Mouse (Mus musculus): Measurements from ENCODE around the gene Rbms3. TPM values are rescaled to one million over a fixed set of nuclear protein-coding genes. Genes with fewer than 3 reads are reported as not detected.

Rbms3 gene
- polyA plus RNA-seq, 1 experiment from 2014 or later: 13.1 TPM

- ATAC-seq: no peak
- 47% methylated on average over 3 of the region's 3 CpGs for WGBS
Measured at GRCm38 (mm10) chr9:117413181-117413580, 216.5 kb downstream of the Rbms3 start.

DNA sequence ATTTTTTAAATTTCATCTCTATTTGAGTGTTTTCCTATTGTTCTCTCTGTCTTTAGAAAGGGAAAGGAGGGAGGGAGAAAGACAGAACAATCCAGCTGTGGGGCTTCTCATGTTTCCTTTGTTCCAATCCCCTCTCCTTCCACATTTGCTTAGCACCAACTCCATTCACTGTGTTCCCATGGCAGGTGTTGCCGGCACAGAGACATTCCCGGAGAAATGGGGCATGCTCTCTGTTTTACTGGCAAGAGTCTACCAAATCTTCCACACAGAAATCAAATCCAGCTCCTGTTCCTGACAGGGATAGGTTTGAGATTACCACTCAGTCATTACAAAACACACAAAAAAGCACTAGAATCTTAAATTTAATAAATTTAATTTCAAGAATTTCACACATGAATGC, 217.1 kb downstream of the Rbms3 start:
- no peak overlapping the region for H3K9ac ChIP-seq (ENCODE audit: low read depth, low read length)
- TF ChIP-seq CTCF (IDR thresholded peaks at IDR 0.05; ENCODE audit: low read depth): no peak
- WGBS: 59% methylated on average over 2 of the region's 2 CpGs
- H3K9me3 ChIP-seq (ENCODE audit: control insufficient read depth): no peaks in the 10 kb centered on the region
- no peaks in the 10 kb centered on the region for H3K4me1 ChIP-seq (replicated peaks; ENCODE audit: control insufficient read depth, insufficient read depth, low read length)
- H3K4me2 ChIP-seq (replicated peaks; ENCODE audit: low read depth): no peak overlapping the region
- H3K36me3 ChIP-seq (ENCODE audit: control insufficient read depth, insufficient read depth): no peaks in the 10 kb centered on the region
- no peaks in the 10 kb centered on the region for H3K27me3 ChIP-seq (replicated peaks; ENCODE audit: control insufficient read depth, insufficient read depth, low read length)
- no peak overlapping the region for H3K27ac ChIP-seq (ENCODE audit: low read depth, low read length)
- no peak overlapping the region for H3K4me3 ChIP-seq (ENCODE audit: low read depth, low read length)
- no peak for ATAC-seq

More at GRCm38 (mm10) chr9:117413181-117413580, 216.5 kb downstream of the Rbms3 start:
- no peak for TF ChIP-seq CTCF (IDR thresholded peaks at IDR 0.05; ENCODE audit: low read depth)
- no peaks in the 10 kb centered on the region for H3K4me1 ChIP-seq (replicated peaks; ENCODE audit: control insufficient read depth, insufficient read depth, low read length)
- no peak overlapping the region for H3K4me2 ChIP-seq (replicated peaks; ENCODE audit: low read depth)
- no peaks in the 10 kb centered on the region for H3K36me3 ChIP-seq (ENCODE audit: control insufficient read depth, insufficient read depth)
- no peak overlapping the region for H3K9ac ChIP-seq (ENCODE audit: low read depth, low read length)
- no peaks in the 10 kb centered on the region for H3K9me3 ChIP-seq (ENCODE audit: control insufficient read depth)
- H3K27me3 ChIP-seq (replicated peaks; ENCODE audit: control insufficient read depth, insufficient read depth, low read length): no peaks in the 10 kb centered on the region
- H3K27ac ChIP-seq (ENCODE audit: low read depth, low read length): no peak overlapping the region
- H3K4me3 ChIP-seq (ENCODE audit: low read depth, low read length): no peak overlapping the region

GRCm38 (mm10) chr9:117404621-117405020, 225.1 kb downstream of the Rbms3 start:
- Histone ChIP-seq H3K4me3 (ENCODE audit: low read depth, low read length) (no peak overlapping the region), H3K4me2 (replicated peaks; ENCODE audit: low read depth) (no peak overlapping the region), H3K27me3 (replicated peaks; ENCODE audit: control insufficient read depth, insufficient read depth, low read length) (no peaks in the 10 kb centered on the region), H3K4me1 (replicated peaks; ENCODE audit: control insufficient read depth, insufficient read depth, low read length) (no peaks in the 10 kb centered on the region), H3K27ac (ENCODE audit: low read depth, low read length) (no peak overlapping the region), H3K9me3 (ENCODE audit: control insufficient read depth) (no peaks in the 10 kb centered on the region), H3K36me3 (ENCODE audit: control insufficient read depth, insufficient read depth) (no peaks in the 10 kb centered on the region), H3K9ac (ENCODE audit: low read depth, low read length) (no peak overlapping the region)
- ATAC-seq: no peak
- 77% methylated on average over 4 of the region's 4 CpGs for WGBS
- no peak for TF ChIP-seq CTCF (IDR thresholded peaks at IDR 0.05; ENCODE audit: low read depth)

DNA sequence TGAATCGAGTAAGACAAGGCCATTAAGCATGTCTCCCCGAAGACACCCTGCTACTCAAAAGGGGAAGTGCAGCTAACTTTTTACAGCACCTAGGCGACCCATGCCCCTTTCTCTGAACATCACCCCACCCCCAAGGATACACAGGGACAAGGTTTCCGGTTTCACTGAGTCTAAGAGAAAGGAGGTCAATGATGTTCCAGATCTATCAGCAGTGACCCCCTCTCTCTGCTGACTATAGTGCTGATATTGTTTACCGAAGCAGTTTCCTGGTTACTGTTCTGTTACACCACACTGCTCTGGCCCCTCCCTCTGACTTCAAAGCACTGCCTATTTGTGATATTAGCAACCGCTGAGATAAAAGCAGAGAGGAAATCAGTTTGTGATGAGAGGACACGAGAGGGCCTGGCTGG, 229.4 kb downstream of the Rbms3 start:
- Histone ChIP-seq H3K9ac (ENCODE audit: low read depth, low read length) (no peak overlapping the region), H3K9me3 (ENCODE audit: control insufficient read depth) (no peaks in the 10 kb centered on the region), H3K27ac (ENCODE audit: low read depth, low read length) (no peak overlapping the region), H3K36me3 (ENCODE audit: control insufficient read depth, insufficient read depth) (no peaks in the 10 kb centered on the region), H3K4me2 (replicated peaks; ENCODE audit: low read depth) (no peak overlapping the region), H3K4me1 (replicated peaks; ENCODE audit: control insufficient read depth, insufficient read depth, low read length) (no peaks in the 10 kb centered on the region), H3K4me3 (ENCODE audit: low read depth, low read length) (no peak overlapping the region), H3K27me3 (replicated peaks; ENCODE audit: control insufficient read depth, insufficient read depth, low read length) (no peaks in the 10 kb centered on the region)
- TF ChIP-seq CTCF (IDR thresholded peaks at IDR 0.05; ENCODE audit: low read depth): no peak
- ATAC-seq: no peak
- WGBS: 13% methylated on average over 7 of the region's 7 CpGs

GRCm38 (mm10) chr9:117397071-117397470, 232.6 kb downstream of the Rbms3 start:
- no peak for ATAC-seq
- H3K36me3 ChIP-seq (ENCODE audit: control insufficient read depth, insufficient read depth): no peaks in the 10 kb centered on the region
- H3K27ac ChIP-seq (ENCODE audit: low read depth, low read length): no peak overlapping the region
- no peak overlapping the region for H3K4me2 ChIP-seq (replicated peaks; ENCODE audit: low read depth)
- no peaks in the 10 kb centered on the region for H3K27me3 ChIP-seq (replicated peaks; ENCODE audit: control insufficient read depth, insufficient read depth, low read length)
- H3K4me1 ChIP-seq (replicated peaks; ENCODE audit: control insufficient read depth, insufficient read depth, low read length): no peaks in the 10 kb centered on the region
- no peak for TF ChIP-seq CTCF (IDR thresholded peaks at IDR 0.05; ENCODE audit: low read depth)
- H3K9ac ChIP-seq (ENCODE audit: low read depth, low read length): no peak overlapping the region
- H3K4me3 ChIP-seq (ENCODE audit: low read depth, low read length): no peak overlapping the region
- no peaks in the 10 kb centered on the region for H3K9me3 ChIP-seq (ENCODE audit: control insufficient read depth)

- no peaks in the 10 kb centered on the region for H3K4me1 ChIP-seq (replicated peaks; ENCODE audit: control insufficient read depth, insufficient read depth, low read length)
- H3K4me2 ChIP-seq (replicated peaks; ENCODE audit: low read depth): no peak overlapping the region
- no peak for ATAC-seq
- H3K27me3 ChIP-seq (replicated peaks; ENCODE audit: control insufficient read depth, insufficient read depth, low read length): no peaks in the 10 kb centered on the region
- 76% methylated on average over 8 of the region's 8 CpGs for WGBS
- H3K4me3 ChIP-seq (ENCODE audit: low read depth, low read length): no peak overlapping the region
- H3K9ac ChIP-seq (ENCODE audit: low read depth, low read length): no peak overlapping the region
- no peak overlapping the region for H3K27ac ChIP-seq (ENCODE audit: low read depth, low read length)
- no peaks in the 10 kb centered on the region for H3K36me3 ChIP-seq (ENCODE audit: control insufficient read depth, insufficient read depth)
- TF ChIP-seq CTCF (IDR thresholded peaks at IDR 0.05; ENCODE audit: low read depth): no peak
- no peaks in the 10 kb centered on the region for H3K9me3 ChIP-seq (ENCODE audit: control insufficient read depth)
Measured at GRCm38 (mm10) chr9:117396586-117396985, 233.1 kb downstream of the Rbms3 start.
